Mouse (Mus musculus) heart, adult 2 months (tissue): ENCODE results near the gene Mcfd2.
"Not testable (repeated sequence)": the region's sequence is repeated elsewhere in the genome, so short reads cannot be mapped to it uniquely, and the experiment has no call there.

ENCODE experiments used
- CTCF ChIP-seq: fragments of 200-600 bp; IDR thresholded peaks from 2 replicates; pipeline ENCODE4 v1.8.1; 2022; ENCODE audit warnings: antibody characterized with exemption, mild to moderate bottlenecking, moderate library complexity
- EP300 ChIP-seq: fragments of 200-500 bp; IDR thresholded peaks from 2 replicates; pipeline ENCODE4 v1.6.1; 2011; ENCODE audit warnings: low read depth, low read length, control low read depth; ENCODE audit not compliant: insufficient read depth
- POLR2A ChIP-seq: fragments of 200-500 bp; IDR thresholded peaks from 2 replicates; pipeline ENCODE4 v1.6.1; 2011; ENCODE audit warnings: mild to moderate bottlenecking, low read depth, low read length, control low read depth; ENCODE audit not compliant: insufficient read depth

DNA sequence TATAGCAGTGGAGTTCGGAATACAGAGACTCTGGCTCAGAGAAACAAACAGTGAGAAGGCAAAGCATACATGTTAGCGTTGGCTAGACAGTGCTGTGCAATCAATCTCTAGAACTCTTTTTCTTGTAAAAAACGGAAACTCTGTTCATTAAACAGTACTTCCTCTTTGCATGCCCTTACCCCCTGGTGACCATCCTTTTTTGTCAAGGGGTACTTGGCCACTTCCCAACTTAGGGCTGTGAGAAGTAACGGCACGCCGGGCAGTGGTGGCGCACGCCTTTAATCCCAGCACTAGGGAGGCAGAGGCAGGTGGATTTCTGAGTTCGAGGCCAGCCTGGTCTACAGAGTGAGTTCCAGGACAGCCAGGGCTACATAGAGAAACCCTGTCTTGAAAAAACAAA, 35.9 kb upstream of the Mcfd2 start:
- TF ChIP-seq POLR2A, CTCF, EP300: not testable (repeated sequence)
